Mouse (Mus musculus) ES-Bruce4 (cell line): ENCODE results near the gene Kif6.

Experiments used
- CTCF ChIP-seq: IDR thresholded peaks from one replicate; pipeline ENCODE4 v1.8.1; 2011; ENCODE audit warnings: low read depth, low read length
- EP300 ChIP-seq: IDR thresholded peaks from 2 replicates; pipeline ENCODE4 v1.6.1; 2011; ENCODE audit warnings: low read depth, low read length; ENCODE audit not compliant: insufficient read depth

DNA sequence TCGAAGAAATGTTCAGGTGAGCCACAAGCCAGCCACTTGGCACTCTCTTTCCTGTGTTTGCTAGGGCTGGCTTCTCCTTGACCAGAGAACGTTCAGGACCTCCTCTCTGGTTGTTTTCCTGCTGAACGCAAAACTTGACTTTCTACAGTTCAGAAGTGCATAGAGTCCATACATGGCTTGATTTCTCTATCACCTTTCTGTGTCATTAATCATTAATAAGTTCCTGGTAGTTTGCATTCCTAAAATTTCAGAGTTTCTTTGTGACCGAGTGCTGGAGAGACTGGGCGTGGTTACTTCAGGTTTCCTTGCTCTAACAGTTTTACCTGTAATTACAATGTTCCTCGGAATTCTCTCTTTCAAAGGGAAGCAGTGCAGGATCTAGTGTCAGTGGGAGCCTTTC, 27.0 kb downstream of the Kif6 start:
- no peak for TF ChIP-seq EP300
- no peak for TF ChIP-seq CTCF
